Mouse (Mus musculus) embryonic facial prominence, embryonic 12.5 days (tissue): ENCODE measurements at regions not wholly inside any gene's neighbourhood (a gene's known extent, or its start where the extent isn't known, plus 50 kb on each side); places are given as distances from the start of the nearest gene placed in this dataset.

Experiments used
- ATAC-seq: fragments of 200-750 bp; cut with Nextera tagmentation; 2 replicates; pipeline ENCODE4 v1.8.0; 2017; ENCODE audit not compliant: insufficient number of reproducible peaks, insufficient read depth, low FRiP score, low TSS enrichment
- H3K27ac ChIP-seq: fragments of 300-500 bp; sonication (generic); 2 replicates; pipeline ENCODE4 v1.5.1; 2016; ENCODE audit warnings: mild to moderate bottlenecking
- H3K27me3 ChIP-seq: fragments of 300-500 bp; sonication (generic); 2 replicates; pipeline ENCODE4 v1.6.1; 2016; ENCODE audit warnings: mild to moderate bottlenecking, moderate library complexity
- H3K36me3 ChIP-seq: fragments of 300-500 bp; sonication (generic); 2 replicates; pipeline ENCODE4 v1.6.1; 2016; ENCODE audit warnings: mild to moderate bottlenecking
- H3K4me1 ChIP-seq: fragments of 300-500 bp; sonication (generic); 2 replicates; pipeline ENCODE4 v1.6.1; 2016
- H3K4me2 ChIP-seq: fragments of 300-500 bp; sonication (generic); replicated peaks from 2 replicates; pipeline ENCODE4 v1.6.1; 2016; ENCODE audit warnings: mild to moderate bottlenecking, moderate library complexity
- H3K4me3 ChIP-seq: fragments of 300-500 bp; sonication (generic); 2 replicates; pipeline ENCODE4 v1.5.1; 2016; ENCODE audit warnings: mild to moderate bottlenecking
- H3K9ac ChIP-seq: fragments of 300-500 bp; sonication (generic); 2 replicates; pipeline ENCODE4 v1.6.1; 2016; ENCODE audit warnings: mild to moderate bottlenecking, moderate library complexity
- H3K9me3 ChIP-seq: fragments of 300-500 bp; sonication (generic); 2 replicates; pipeline ENCODE4 v1.6.1; 2016; ENCODE audit warnings: mild to moderate bottlenecking, moderate library complexity
- WGBS: fragments of 180-500 bp; shearing (Covaris S2); methylation state at CpG from one replicate; pipeline ENCODE4 v1.1.7; 2016; 5-methylcytosine and 5-hydroxymethylcytosine counted together

DNA sequence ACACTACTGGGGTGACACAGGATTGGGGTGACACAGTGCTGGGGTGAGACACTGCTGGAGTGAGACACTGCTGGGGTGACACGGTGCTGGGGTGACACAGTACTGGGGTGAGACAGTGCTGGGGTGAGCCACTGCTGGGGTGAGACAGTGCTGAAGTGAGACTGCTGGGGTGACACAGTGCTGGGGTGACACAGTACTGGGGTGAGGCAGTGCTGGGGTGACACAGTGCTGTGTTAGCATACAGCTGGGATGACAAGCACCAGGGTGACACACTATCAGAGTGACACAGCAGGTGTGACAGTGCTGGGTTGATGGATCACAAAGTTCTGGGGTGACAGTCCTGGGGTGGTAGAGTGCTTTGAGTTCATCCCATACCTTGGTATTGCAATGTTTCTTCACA, 137.3 kb upstream of the Irx4 start:
- peak; percentile 64; the same call in 1 of the 2 replicates for ATAC-seq
- 79% methylated on average over 1 of the region's 1 CpGs for WGBS
- H3K4me3 ChIP-seq: no peak overlapping the region

DNA sequence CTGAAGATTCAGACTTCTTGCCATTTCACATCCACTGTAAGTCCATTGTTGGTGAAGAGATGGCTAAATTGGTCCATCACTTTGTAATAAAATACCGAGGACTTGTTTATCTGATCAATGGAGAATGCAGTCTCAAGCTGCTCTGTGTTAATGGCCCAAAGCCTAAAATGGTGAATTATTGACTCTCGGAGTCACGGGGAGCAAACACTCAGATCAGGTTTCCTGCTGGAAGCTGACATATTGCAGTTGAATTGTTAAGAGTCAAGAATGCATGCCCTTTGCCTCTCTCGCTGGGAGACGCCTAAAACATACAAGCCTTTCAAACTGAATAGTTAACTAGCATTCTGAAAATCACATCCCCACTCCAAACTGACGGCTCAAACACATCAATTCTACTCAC, 129.0 kb upstream of the Irx4 start:
- no peaks in the 10 kb centered on the region for H3K9me3 ChIP-seq
- no peak for ATAC-seq
- H3K4me2 ChIP-seq: no peak overlapping the region
- H3K27me3 ChIP-seq: no peaks in the 10 kb centered on the region
- H3K36me3 ChIP-seq: no peaks in the 10 kb centered on the region
- WGBS: 26% methylated on average over 6 of the region's 6 CpGs
- no peak overlapping the region for H3K27ac ChIP-seq
- no peak overlapping the region for H3K4me3 ChIP-seq
- H3K9ac ChIP-seq: no peak overlapping the region
- H3K4me1 ChIP-seq: peaks cover 4% of the 10 kb centered on the region; the same call in 1 of the 2 replicates

More for the DNA sequence above, 137.3 kb upstream of the Irx4 start:
- Histone ChIP-seq H3K36me3 (no peaks in the 10 kb centered on the region), H3K9me3 (no peaks in the 10 kb centered on the region), H3K9ac (no peak overlapping the region), H3K27ac (no peak overlapping the region), H3K27me3 (no peaks in the 10 kb centered on the region), H3K4me1 (no peaks in the 10 kb centered on the region), H3K4me2 (no peak overlapping the region)

DNA sequence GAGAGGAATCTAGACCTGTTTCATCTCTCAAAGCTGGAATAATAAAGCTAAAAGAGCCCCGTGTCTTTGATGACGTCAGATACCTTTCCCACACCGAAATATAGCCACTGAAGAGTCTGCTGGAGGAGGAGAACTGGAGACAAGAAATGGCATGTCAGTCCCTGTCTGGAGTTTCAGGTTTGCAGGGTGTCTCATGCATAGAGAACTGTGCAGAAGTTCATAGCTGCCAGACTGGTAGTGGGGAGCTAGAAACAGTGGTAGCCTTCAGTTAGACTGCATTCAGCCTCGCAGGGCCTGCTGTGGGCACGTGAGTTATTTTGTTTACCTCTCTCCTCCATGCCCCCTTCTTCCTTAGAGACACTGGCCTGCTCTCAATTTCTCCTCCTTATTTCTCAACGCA, 127.5 kb upstream of the Irx4 start:
- Histone ChIP-seq H3K4me1 (peaks cover 4% of the 10 kb centered on the region; the same call in 1 of the 2 replicates), H3K9ac (no peak overlapping the region), H3K36me3 (no peaks in the 10 kb centered on the region), H3K27me3 (no peaks in the 10 kb centered on the region), H3K4me3 (no peak overlapping the region), H3K27ac (no peak overlapping the region), H3K9me3 (no peaks in the 10 kb centered on the region), H3K4me2 (no peak overlapping the region)
- no peak for ATAC-seq
- WGBS: 61% methylated on average over 6 of the region's 6 CpGs

DNA sequence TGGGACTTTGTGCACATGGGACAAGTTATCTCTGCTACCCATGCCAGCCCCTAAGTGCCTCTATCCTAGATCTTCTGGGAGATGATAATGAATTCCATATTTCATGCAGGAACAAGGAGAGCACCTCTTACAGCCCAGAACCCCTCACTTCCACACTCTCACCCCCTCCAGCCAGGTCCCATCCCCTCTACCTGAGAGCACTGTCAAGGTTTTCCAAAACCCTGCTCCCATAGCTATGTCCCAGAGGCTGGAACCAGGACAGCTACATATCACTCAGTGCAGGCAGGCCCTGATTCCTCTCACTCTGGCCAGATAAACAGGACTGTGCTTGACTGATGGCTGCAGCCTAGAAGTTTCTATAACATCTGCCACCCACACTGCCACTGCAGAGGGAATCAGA, 125.3 kb upstream of the Irx4 start:
- no peak overlapping the region for H3K4me2 ChIP-seq
- H3K36me3 ChIP-seq: no peaks in the 10 kb centered on the region
- no peak for ATAC-seq
- H3K27me3 ChIP-seq: no peaks in the 10 kb centered on the region
- H3K4me1 ChIP-seq: peaks cover 4% of the 10 kb centered on the region; the same call in 1 of the 2 replicates
- no peak overlapping the region for H3K4me3 ChIP-seq
- no peaks in the 10 kb centered on the region for H3K9me3 ChIP-seq
- no peak overlapping the region for H3K9ac ChIP-seq
- H3K27ac ChIP-seq: no peak overlapping the region

DNA sequence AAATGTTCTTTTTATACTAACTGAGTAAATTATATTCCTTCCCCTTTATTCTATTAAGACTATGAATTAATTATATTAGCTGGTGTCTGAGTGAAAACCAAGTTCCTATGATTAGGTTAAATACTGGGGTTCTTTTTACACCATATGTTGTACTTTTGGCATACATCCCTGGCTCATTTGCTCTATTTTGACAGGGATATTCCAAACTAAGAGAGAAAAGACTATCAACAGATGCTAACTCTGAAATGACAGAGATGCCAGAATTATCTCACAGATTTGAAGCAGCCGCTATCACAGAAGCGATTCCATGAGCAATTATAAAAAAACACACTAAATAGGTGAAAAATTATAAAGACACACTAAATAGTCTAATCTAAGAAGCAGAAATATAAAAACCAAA, 119.0 kb upstream of the Irx4 start:
- no peak overlapping the region for H3K4me3 ChIP-seq
- no peak for ATAC-seq
- no peak overlapping the region for H3K9ac ChIP-seq
- no peaks in the 10 kb centered on the region for H3K9me3 ChIP-seq
- no peaks in the 10 kb centered on the region for H3K27me3 ChIP-seq
- no peaks in the 10 kb centered on the region for H3K4me1 ChIP-seq
- no peak overlapping the region for H3K27ac ChIP-seq
- no peak overlapping the region for H3K4me2 ChIP-seq
- no peaks in the 10 kb centered on the region for H3K36me3 ChIP-seq
- 96% methylated on average over 2 of the region's 2 CpGs for WGBS

DNA sequence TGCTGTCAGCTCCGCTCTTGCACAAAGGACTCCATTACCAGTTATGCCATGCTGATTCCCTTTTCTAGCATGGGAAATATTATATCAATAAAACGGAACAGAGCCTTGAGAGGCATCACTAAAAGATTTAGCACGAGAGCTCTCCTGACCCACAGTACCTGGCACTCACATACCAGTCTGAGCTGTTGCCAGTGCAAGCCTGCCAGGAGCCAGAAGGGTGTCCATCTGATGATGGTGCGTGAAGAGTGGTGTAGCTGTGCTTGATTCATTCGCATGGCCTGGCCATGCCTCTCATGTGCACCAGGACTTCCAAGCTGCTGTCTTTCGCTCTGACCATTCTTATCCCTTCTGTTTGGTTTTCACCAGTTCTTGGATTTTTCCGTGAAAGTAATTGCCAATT, 102.3 kb upstream of the Irx4 start:
- Histone ChIP-seq H3K9ac (no peak overlapping the region), H3K4me2 (no peak overlapping the region), H3K9me3 (no peaks in the 10 kb centered on the region), H3K4me3 (no peak overlapping the region), H3K4me1 (peaks cover 6% of the 10 kb centered on the region; the same call in 1 of the 2 replicates), H3K27ac (no peak overlapping the region), H3K27me3 (0 out of 2 replicates have a peak, but pooled peaks cover 2% of the 10 kb centered on the region), H3K36me3 (no peaks in the 10 kb centered on the region)
- 87% methylated on average over 7 of the region's 7 CpGs for WGBS
- ATAC-seq: no peak

DNA sequence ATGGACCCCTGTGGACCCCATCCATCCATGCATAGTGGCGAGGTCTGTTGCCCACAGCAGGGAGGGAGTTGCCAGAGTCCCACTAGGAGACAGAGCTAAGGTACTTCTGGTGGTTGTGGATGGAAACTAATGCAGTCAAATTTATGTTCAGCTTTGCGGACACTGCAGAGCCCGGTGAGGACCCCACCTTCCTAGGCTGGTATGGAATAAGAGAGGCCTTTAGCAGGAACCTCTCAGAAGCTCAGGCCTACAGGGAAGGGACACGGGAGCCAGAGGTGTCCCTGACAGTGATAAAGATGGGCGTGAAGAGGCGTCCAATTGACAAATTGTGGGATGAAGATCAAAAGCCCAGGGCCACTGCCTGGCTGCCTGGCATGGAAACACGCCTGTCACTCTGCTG, 100.8 kb upstream of the Irx4 start:
- no peak for ATAC-seq
- no peaks in the 10 kb centered on the region for H3K9me3 ChIP-seq
- peak overlapping the region; percentile 60 for H3K4me2 ChIP-seq
- H3K4me3 ChIP-seq: 0 out of 2 replicates have a peak overlapping the region, but pooled peaks have one; percentile 33
- no peaks in the 10 kb centered on the region for H3K36me3 ChIP-seq
- no peak overlapping the region for H3K27ac ChIP-seq
- peaks cover 6% of the 10 kb centered on the region; the same call in 1 of the 2 replicates for H3K4me1 ChIP-seq
- H3K9ac ChIP-seq: no peak overlapping the region; the same call in 1 of the 2 replicates
- WGBS: 50% methylated on average over 7 of the region's 7 CpGs
- 0 out of 2 replicates have a peak, but pooled peaks cover 2% of the 10 kb centered on the region for H3K27me3 ChIP-seq

DNA sequence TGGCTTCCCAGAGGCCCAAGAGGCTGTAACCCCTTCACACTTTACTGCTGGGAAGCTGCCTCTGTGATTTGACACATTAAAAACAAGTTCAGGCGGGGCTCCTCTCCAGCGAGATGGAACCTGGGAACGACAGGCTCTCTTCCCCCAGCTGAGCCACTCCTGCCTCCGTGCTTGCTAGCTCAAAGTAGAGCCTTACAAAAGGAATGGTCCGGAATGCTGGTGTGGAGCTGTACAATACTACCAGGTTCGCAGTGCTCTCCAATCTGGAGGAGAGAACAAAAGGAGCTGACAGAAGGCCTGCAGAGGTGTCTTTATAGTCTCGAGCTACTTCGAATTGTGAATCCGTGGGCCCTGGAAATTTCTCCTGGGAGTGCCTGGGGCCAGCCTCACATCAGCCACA, 100.4 kb upstream of the Irx4 start:
- peaks cover 6% of the 10 kb centered on the region; the same call in 1 of the 2 replicates for H3K4me1 ChIP-seq
- H3K9me3 ChIP-seq: no peaks in the 10 kb centered on the region
- peak overlapping the region; percentile 33 for H3K4me3 ChIP-seq
- no peak for ATAC-seq
- no peak overlapping the region; the same call in 1 of the 2 replicates for H3K9ac ChIP-seq
- WGBS: 12% methylated on average over 9 of the region's 9 CpGs
- H3K36me3 ChIP-seq: no peaks in the 10 kb centered on the region
- H3K27ac ChIP-seq: no peak overlapping the region
- H3K4me2 ChIP-seq: peak overlapping the region; percentile 60
- H3K27me3 ChIP-seq: 0 out of 2 replicates have a peak, but pooled peaks cover 2% of the 10 kb centered on the region

DNA sequence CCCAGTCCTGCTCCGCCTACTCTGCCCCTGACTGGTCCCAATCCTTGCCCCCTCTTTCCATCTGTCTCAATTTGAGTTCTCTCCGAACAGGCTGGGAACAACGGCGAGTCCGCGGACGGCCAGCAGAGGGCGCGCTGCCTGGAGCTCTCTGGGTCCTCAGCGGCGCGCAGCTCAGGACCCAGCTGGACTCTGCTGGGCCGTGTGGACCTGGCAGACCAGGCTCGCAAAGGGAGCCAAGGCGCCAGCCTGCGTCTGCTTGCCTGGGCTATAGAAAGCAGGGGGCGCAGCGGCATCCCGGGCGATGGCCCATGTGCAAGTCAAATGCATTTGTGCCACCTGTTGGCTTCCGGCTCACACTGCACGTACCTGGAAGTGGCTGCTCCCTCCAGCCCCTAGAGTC, 100.0 kb upstream of the Irx4 start:
- peak overlapping the region; percentile 60 for H3K4me2 ChIP-seq
- no peaks in the 10 kb centered on the region for H3K9me3 ChIP-seq
- H3K9ac ChIP-seq: no peak overlapping the region; the same call in 1 of the 2 replicates
- H3K27ac ChIP-seq: no peak overlapping the region
- peaks cover 6% of the 10 kb centered on the region; the same call in 1 of the 2 replicates for H3K4me1 ChIP-seq
- H3K27me3 ChIP-seq: 0 out of 2 replicates have a peak, but pooled peaks cover 2% of the 10 kb centered on the region
- peak; percentile 93 for ATAC-seq
- under 1% methylated on average over 22 of the region's 22 CpGs for WGBS
- H3K36me3 ChIP-seq: no peaks in the 10 kb centered on the region
- peak overlapping the region; percentile 33 for H3K4me3 ChIP-seq

DNA sequence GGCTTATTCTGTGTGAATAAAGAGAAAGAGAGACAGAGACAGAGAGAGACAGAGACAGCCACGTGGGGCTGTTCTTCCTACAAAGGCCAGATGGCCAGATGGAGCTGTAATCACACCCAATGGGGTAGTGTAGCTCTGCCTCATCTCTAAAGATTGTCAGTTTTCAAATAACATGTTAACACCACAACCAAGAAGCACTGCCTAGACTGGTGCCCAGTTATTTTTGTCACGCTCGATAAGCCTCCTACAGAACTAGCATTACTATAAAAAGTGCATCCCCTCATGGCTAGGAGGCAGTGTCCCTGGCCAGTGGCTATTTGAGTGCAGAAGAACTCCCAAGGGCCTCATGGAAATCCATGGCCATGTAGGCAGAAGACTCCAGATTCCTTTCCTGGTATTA, 90.0 kb upstream of the Irx4 start:
- no peak overlapping the region for H3K27ac ChIP-seq
- H3K36me3 ChIP-seq: no peaks in the 10 kb centered on the region
- no peaks in the 10 kb centered on the region for H3K9me3 ChIP-seq
- no peak overlapping the region for H3K4me2 ChIP-seq
- H3K9ac ChIP-seq: no peak overlapping the region
- 76% methylated on average over 3 of the region's 3 CpGs for WGBS
- H3K27me3 ChIP-seq: no peaks in the 10 kb centered on the region
- H3K4me3 ChIP-seq: no peak overlapping the region
- no peaks in the 10 kb centered on the region for H3K4me1 ChIP-seq
- no peak for ATAC-seq

DNA sequence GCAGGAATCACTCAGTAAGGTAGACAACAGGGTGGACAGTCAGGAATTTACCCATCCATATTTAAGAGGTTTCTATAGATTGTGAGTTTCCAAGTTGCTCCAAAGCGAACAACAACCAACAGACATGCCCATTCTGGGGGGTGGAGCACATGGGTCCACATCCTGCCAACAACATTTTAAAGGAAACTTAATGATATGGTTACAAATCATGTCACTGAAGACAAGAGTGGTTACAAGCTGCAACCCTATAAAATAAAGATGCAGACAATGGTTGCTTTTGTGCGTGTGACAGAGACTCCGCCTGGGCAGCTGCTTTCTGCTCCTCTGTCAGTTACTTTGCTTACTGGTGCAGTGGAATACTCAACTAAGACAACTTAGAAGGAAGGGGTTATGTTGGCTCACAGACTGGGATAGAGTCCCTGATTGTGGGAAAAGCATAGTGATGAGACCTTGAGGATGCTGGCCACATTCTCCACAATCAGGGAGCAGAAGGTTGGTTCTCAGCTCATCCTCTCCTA, 52.3 kb upstream of the Irx4 start:
- no peak overlapping the region for H3K4me3 ChIP-seq
- no peaks in the 10 kb centered on the region for H3K36me3 ChIP-seq
- no peaks in the 10 kb centered on the region for H3K27me3 ChIP-seq
- H3K4me1 ChIP-seq: no peaks in the 10 kb centered on the region
- ATAC-seq: no peak
- no peaks in the 10 kb centered on the region for H3K9me3 ChIP-seq
- no peak overlapping the region for H3K9ac ChIP-seq
- 83% methylated on average over 3 of the region's 3 CpGs for WGBS
- H3K27ac ChIP-seq: no peak overlapping the region
- H3K4me2 ChIP-seq: no peak overlapping the region
